Mouse (Mus musculus) thymus, postnatal 10 days (tissue): ENCODE data around the gene Gldc.

Experiments
- DNase-seq, 2 experiments: peaks; one replicate each; pipeline ENCODE4 v3.0.0; 2021; ENCODE audit warnings: low spot score in 2 of 2

Gene Gldc

DNA sequence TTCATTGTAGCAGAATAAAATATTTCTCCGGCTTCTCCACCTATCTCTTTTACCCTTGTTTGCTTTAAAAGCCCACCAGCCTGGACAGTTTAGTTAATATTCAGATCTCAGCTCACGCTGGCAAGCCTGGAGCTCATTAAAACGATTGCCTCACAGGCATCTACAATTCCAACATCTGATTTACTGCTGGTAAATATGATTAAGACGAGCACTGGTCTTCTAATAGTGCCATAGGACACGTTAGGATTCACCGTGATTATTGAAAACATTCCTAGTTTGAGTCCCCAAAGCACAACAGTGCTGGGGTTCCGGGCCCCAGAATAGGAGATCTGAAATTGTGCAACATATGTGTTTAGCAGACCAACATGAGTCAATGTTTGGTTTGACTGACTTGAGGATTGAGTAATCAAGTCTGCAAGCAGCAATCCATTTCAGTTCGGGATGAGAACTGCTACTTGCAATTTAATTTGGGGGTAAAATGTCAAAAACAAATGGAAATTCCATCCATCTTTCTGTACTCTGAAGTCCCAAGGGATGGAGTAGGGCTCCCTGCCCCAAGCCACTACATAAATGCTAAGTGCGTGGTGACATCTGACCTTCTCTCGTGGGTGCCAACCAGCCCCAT is 67.9 kb downstream of the Gldc start:
- no peak for DNase-seq

DNA sequence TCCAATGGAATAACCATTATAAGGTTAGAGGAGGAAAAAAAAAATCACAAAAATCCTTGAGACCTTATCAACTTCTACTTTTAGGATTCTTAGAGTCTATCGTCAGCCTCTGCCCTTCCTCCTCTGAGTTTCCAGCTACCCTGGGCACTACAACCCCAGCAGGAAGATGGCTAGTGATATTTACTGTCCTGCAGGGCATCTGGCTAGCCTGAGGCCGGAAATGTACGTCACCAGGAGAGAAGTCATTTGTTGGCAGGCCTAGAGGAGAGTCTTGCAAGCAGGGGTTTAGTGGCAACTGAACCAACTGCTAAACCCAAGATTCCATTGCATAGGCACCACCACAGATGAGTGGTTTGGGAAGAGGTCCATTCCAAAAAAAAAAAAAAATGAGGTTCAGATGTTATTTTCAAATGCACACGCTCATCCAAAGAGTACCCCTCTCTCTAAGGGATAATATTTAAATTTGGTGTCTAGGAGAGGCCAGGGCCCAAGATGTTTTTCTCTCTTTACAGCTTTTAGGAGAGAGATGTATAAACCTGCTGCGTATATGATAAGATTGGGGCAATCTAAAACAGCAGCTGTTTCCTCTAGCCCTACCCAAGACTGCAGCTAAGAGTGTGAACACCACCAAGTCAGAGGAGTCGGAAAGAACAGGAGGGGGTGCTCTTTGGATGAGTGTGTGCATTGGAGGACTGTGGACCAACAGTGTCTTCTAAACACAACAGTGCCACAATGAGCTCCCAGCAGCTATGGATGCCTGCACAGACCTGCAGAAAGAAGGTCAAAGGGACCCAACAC is 70.0 kb downstream of the Gldc start:
- no peak for DNase-seq

DNA sequence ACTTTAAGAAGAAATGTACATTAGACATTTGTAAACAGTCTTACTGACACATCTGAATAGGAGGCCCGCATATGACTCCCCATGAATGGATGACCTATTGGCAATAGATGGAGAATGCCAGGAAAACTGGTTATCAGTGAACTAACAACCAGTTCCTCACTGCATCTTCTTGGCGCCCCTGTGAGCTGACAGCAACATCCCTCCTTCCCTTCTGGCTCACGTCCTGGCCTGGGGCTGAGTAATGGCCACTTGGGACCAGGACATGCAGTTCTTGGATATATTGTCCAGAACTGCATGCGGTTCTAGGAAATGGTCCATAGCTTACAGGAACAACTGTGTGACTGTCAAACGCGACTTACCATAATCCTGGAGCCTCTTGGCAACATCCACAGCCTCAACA is 72.6 kb downstream of the Gldc start:
- no peak for DNase-seq

DNA sequence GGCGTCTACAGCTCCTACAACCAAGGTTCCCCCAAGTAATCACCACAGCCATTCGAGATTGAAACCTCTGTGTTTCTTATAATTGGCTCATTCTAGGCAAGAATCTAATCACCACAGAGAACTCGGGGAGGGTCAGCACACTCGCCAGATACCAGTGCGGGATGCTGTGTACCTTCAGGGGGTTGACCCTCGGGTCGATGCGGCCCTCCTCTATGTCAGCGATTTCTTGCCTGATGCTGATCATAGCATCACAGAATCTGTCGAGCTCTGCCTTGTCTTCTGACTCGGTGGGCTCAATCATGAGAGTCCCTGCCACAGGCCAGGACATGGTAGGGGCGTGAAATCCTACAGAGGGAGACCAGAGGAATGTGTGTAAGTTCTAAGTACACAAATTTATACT is 74.7 kb downstream of the Gldc start:
- no peak for DNase-seq

DNA sequence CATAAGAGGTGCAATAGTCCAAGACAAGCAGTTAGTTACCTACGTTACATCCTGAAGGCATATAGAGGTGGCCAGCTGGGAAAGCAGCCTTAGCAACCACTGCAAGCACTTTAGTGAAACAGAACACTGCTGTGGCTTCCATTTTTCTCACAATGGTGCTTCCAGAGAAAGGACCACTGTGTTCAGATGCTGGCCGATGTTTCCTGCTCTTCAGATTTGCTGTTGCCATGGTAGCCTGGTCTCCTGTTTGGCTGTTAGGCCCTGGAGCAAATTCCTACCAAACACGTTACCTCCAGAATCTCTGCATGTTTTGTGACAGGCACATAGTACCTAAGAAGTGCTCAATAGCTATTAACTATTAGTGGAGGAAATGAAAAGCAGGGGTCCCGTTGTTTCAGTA is 78.2 kb downstream of the Gldc start:
- DNase-seq: no peak

DNA sequence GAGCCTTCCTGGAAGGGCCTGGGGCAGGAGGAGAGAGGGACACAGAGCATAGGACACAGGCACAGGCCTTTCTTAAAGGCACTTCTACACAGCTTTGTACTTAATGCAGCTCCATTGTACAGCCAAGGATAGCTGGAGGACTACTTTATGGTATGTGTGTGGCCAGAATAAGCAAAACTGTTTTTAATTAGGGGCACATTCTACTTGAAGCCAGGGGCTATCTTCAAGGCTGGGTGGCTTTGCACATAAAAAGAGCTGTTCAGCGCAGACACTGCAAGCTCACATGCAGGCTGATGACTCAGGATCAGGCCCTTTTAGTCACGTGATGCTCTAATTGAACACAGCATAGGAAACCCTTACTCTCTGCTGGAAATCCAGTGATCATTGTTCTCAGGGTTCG is 79.0 kb downstream of the Gldc start:
- no peak for DNase-seq

DNA sequence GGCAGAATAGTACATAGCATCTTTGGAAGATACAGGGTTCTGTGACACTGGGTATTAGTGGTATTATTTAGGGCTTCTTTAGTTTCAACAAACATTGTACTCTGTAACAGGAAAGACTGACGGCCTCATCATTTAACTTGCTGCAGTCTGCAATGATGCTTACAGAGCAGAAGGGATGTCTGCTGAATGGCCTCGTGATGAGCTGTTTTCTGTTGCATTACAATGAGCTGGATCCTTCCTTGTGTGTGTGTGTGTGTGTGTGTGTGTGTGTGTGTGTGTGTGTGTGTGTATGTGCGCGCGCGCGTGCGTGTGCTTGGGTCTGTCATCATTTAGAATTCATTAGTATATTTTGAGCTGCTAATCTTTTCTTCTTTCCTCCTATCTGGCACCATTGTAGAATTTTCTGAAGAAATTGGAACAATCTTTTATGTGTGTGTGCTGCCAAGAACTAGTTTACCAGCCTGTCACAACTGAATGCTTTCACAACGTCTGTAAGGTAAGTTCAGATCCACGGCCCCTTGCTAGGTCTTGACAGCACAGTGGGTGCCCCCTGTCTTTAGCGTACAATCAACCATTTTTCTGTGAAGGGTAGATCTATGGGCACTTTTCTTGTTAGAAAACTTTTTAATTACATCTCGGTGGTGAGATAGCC is 83.5 kb downstream of the Gldc start:
- DNase-seq: no peak

DNA sequence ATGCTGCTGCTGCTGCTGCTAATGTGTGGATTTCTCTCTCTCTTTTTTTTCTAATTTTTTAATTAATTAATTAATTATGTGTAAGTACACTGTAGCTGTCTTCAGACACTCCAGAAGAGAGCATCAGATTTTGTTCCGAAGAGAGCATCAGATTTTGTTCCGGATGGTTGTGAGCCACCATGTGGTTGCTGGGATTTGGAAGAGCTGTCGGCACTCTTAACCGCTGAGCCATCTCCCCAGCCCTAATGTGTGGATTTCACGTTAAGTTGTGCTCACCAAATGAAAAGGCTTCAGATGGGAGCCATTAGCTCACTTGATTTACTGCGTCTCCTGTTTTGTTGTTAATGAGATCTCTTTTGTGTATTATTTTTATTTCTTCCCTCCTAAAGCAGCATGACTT is 85.1 kb downstream of the Gldc start:
- no peak for DNase-seq

DNA sequence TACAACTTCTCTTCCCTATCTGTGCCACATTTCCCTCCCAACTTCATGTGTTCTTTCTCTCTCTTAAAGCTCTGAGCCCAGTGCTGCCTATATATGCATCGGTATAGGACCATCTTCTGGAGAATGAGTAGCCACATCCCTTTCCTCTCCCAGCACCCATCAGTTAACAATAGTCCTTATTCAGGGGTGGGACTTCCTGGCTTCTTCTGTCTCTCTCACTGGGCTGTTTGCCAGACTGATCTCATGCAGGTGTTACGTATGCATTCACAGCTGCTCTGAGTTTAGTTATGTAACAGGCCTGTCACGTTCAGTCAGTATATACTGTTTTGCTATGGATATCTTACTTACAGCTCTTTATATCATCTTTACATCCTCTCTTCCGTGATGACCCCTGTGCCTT is 109.4 kb downstream of the Gldc start:
- DNase-seq: no peak

DNA sequence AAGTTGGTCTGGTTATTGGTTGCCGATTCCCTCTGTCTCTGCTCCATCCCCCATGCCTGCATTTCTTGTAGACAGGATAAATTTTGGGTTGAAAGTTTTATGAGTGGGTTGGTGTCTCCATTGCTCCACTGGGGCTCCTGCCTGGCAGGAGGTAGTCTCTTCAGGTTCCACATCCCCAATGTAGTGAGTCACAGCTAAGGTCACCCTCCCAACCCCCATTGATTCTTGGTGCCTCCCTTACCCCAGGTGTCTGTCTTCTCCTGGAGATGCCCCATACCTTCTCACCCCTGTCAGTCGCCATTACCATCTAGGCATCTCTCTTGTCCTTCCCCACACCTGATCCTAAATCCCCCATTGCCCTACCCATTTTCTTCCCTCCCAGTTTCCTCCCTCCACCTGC is 121.0 kb downstream of the Gldc start:
- no peak for DNase-seq

DNA sequence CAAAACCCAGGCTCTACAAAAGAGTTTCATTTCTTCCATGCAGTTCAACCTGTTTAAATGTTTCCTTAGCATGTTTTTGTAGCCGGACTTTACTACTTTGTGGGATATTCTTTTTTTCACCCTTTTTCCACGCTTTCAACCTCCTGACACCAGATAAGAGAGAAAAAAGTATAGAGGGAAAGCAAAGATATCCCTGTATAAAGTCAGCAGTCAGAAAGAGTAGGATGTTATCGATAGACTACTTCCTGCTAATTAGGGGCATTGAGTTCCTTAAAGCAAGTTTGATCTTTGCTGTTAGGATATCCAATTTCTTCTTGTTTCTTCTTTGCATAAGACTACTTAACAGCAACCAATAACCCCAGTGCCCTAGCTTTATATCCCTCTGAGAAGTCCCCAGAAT is 123.8 kb downstream of the Gldc start:
- no peak for DNase-seq

DNA sequence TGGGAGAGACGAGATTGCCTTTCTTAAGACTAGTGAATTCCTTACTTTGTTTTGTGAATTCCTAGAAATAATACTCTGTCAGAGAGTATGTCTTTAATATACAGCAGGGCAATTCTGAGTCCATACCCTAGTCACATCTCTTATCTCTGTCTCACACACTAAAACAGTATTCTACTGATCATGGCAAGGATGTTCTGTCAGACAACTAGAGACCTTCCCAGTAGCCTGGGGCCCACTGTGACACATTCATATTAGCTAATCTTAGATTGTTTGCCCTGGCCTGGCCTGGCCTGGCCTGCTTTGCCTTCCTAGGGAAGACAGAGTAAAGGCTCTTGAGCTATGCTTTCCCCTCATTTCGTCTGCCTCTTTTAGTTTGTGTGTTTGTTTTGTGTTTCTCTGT is 124.6 kb downstream of the Gldc start:
- no peak for DNase-seq
